Comparison of ENCODE assay signal across 15 mouse cellular contexts in genomic region chr17:5080884-5081419, GRCm38 (mm10).
A peak's percentile ranks its signal among the peaks of the same experiment; 100 is the strongest.
DNase-seq lines count a peak whose midpoint lies in the region; ATAC-seq and TF ChIP-seq lines count a peak whose summit lies in the region.
"Had no signal": no experiment of that assay in that cellular context is flagged by ENCODE, and none has a peak within 500 bp of the region (broad histone marks: within the 10 kb centered on the region; RNA-seq: fewer than 3 reads in every experiment).

No protein-coding gene starts in this region.

- peaks cover 84% of the 10 kb centered on the region for H3K4me1 ChIP-seq in hindbrain, embryonic 13.5 days (replicated peaks)
- peaks cover 70% of the 10 kb centered on the region for H3K4me1 ChIP-seq in hindbrain, embryonic 10.5 days (replicated peaks)
- H3K4me1 ChIP-seq in lung, postnatal 0 days (ENCODE audit: insufficient read depth, low read depth, low read length): peaks cover 21% of the 10 kb centered on the region; the same call in 1 of the 2 replicates
- peaks cover 64% of the 10 kb centered on the region for H3K4me1 ChIP-seq in stomach, embryonic 16.5 days (ENCODE audit: control insufficient read depth, insufficient read depth, low read length)

- 60% methylated on average over 12 of the region's 12 CpGs for WGBS in hindbrain, embryonic 13.5 days
- 70% methylated on average over 12 of the region's 12 CpGs for WGBS in hindbrain, embryonic 10.5 days
- WGBS in lung, postnatal 0 days: 27% methylated on average over 12 of the region's 12 CpGs
- WGBS in stomach, embryonic 16.5 days: 42% methylated on average over 12 of the region's 12 CpGs

- no peak overlapping the region for H3K4me2 ChIP-seq in hindbrain, embryonic 13.5 days
- H3K4me2 ChIP-seq in lung, postnatal 0 days (replicated peaks; ENCODE audit: low read depth, low read length): no peak overlapping the region
- no peak overlapping the region for H3K4me2 ChIP-seq in stomach, embryonic 16.5 days (ENCODE audit: low read depth, low read length)
- H3K4me2 ChIP-seq: kidney, embryonic 15.5 days; midbrain, embryonic 11.5 days had no signal

- H3K4me3 ChIP-seq in hindbrain, embryonic 13.5 days: no peak overlapping the region
- H3K4me3 ChIP-seq in hindbrain, embryonic 10.5 days: no peak overlapping the region
- H3K4me3 ChIP-seq in lung, postnatal 0 days (ENCODE audit: low read depth, low read length): no peak overlapping the region
- no peak overlapping the region for H3K4me3 ChIP-seq in stomach, embryonic 16.5 days (replicated peaks; ENCODE audit: low read length)
- H3K4me3 ChIP-seq: heart, embryonic 15.5 days; kidney, embryonic 15.5 days had no signal

- no peaks in the 10 kb centered on the region for H3K27me3 ChIP-seq in hindbrain, embryonic 13.5 days
- no peaks in the 10 kb centered on the region for H3K27me3 ChIP-seq in hindbrain, embryonic 10.5 days (ENCODE audit: insufficient read depth, poor library complexity, severe bottlenecking)
- H3K27me3 ChIP-seq in lung, postnatal 0 days (replicated peaks; ENCODE audit: insufficient read depth, low read length): no peaks in the 10 kb centered on the region
- no peaks in the 10 kb centered on the region for H3K27me3 ChIP-seq in stomach, embryonic 16.5 days (ENCODE audit: control insufficient read depth, insufficient read depth, low read length)
- H3K27me3 ChIP-seq: heart, embryonic 15.5 days; kidney, embryonic 15.5 days had no signal

- H3K9ac ChIP-seq in hindbrain, embryonic 13.5 days: no peak overlapping the region
- H3K9ac ChIP-seq in lung, postnatal 0 days (replicated peaks; ENCODE audit: low read depth): no peak overlapping the region
- no peak overlapping the region for H3K9ac ChIP-seq in stomach, embryonic 16.5 days (ENCODE audit: low read length)
- H3K9ac ChIP-seq: heart, embryonic 15.5 days; kidney, embryonic 15.5 days had no signal

- no peaks in the 10 kb centered on the region for H3K9me3 ChIP-seq in hindbrain, embryonic 13.5 days
- H3K9me3 ChIP-seq in hindbrain, embryonic 10.5 days: no peaks in the 10 kb centered on the region
- no peaks in the 10 kb centered on the region for H3K9me3 ChIP-seq in lung, postnatal 0 days (ENCODE audit: low read length)
- no peaks in the 10 kb centered on the region for H3K9me3 ChIP-seq in stomach, embryonic 16.5 days (replicated peaks; ENCODE audit: control insufficient read depth, low read length)
- H3K9me3 ChIP-seq: G1E; heart, embryonic 15.5 days; kidney, embryonic 15.5 days had no signal

- 0 out of 2 replicates have a peak overlapping the region, but pooled peaks have one; percentile 10 for H3K27ac ChIP-seq in hindbrain, embryonic 13.5 days
- no peak overlapping the region for H3K27ac ChIP-seq in hindbrain, embryonic 10.5 days
- no peak overlapping the region for H3K27ac ChIP-seq in lung, postnatal 0 days (ENCODE audit: low read length)
- peak overlapping the region; percentile 72; the same call in 1 of the 2 replicates for H3K27ac ChIP-seq in stomach, embryonic 16.5 days (ENCODE audit: low read length)
- H3K27ac ChIP-seq: heart, embryonic 15.5 days; hindbrain, postnatal 0 days; kidney, embryonic 15.5 days had no signal

- no peak for ATAC-seq in hindbrain, embryonic 13.5 days (ENCODE audit: low FRiP score)
- ATAC-seq in lung, postnatal 0 days: peak; percentile 39
- peak; percentile 50 to 54; a peak in 3 of 4 replicates for ATAC-seq in hematopoietic stem cell, adult 5-6 weeks (replicated peaks in 1 of 2; ENCODE audit: insufficient read depth in 1 of 2, low FRiP score in 2 of 2, low TSS enrichment in 1 of 2, low read depth in 1 of 2, poor library complexity in 2 of 2, severe bottlenecking in 2 of 2)
- no peak for ATAC-seq in stomach, embryonic 16.5 days (ENCODE audit: insufficient read depth, low FRiP score)
- ATAC-seq: hindbrain, postnatal 0 days had no signal

- no peak for TF ChIP-seq CTCF in lung, postnatal 0 days (IDR thresholded peaks at IDR 0.05)

- DNase-seq in hindbrain, embryonic 10.5 days (ENCODE audit: low spot score): no peak
- peak; percentile 68 for DNase-seq in lung, postnatal 0 days (ENCODE audit: low spot score)
- no peak for DNase-seq in lung, postnatal 36 days
- DNase-seq in layer of hippocampus, adult 18-20 months (ENCODE audit: low spot score in 2 of 2): no peak
- DNase-seq: cerebellum, adult 18-20 months; embryo, embryonic 11 days; gastrocnemius, postnatal 36 days had no signal

- no peak for TF ChIP-seq EP300 in lung, postnatal 0 days (IDR thresholded peaks at IDR 0.05)

- H3K36me3 ChIP-seq in hindbrain, embryonic 13.5 days: no peaks in the 10 kb centered on the region
- no peaks in the 10 kb centered on the region for H3K36me3 ChIP-seq in hindbrain, embryonic 10.5 days
- H3K36me3 ChIP-seq in lung, postnatal 0 days (ENCODE audit: insufficient read depth, low read length): no peaks in the 10 kb centered on the region
- no peaks in the 10 kb centered on the region for H3K36me3 ChIP-seq in stomach, embryonic 16.5 days (ENCODE audit: control insufficient read depth, insufficient read depth, low read length)
- H3K36me3 ChIP-seq: heart, embryonic 15.5 days; kidney, embryonic 15.5 days had no signal

Comparison
In these comparisons a context has a peak if more than half of its experiments do, and no peak if none do; other contexts are left out.
1. H3K27ac ChIP-seq: peak in hindbrain, embryonic 13.5 days (single experiment) and stomach, embryonic 16.5 days (single experiment); none in hindbrain, embryonic 10.5 days (single experiment) and lung, postnatal 0 days (single experiment).
2. ATAC-seq: peak in lung, postnatal 0 days (single experiment) and hematopoietic stem cell, adult 5-6 weeks (2 of 2); none in hindbrain, embryonic 13.5 days (single experiment) and stomach, embryonic 16.5 days (single experiment).